Mouse (Mus musculus): Measurements from ENCODE around the gene Ten1. TPM values are rescaled to one million over a fixed set of nuclear protein-coding genes. Genes with fewer than 3 reads are reported as not detected.

Gene Ten1
- polyA plus RNA-seq, 1 experiment from 2014 or later: 60.0 TPM

DNA sequence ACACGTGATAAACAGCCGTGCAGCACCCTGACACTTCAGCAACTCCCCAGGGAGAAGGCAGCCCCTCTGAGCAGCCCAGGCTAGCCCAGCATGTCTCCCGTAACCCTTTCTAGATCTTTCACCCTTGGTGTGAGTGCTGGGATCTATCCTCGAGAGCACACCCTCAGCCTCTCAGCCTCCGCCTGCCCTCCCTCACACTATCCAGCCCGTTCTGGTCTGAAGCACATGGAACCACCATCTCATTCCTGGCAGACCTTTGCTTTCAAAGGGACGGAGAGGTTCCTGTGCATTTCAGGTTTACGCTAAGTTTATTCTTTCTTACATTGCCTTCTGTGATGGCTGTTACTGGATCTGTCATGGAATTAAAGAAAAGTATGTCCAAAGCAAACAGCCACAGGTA lies 45.9 kb downstream of the Ten1 start:
- no peak overlapping the region for H3K4me3 ChIP-seq
- ATAC-seq (ENCODE audit: low FRiP score, low read depth): no peak
- H3K27me3 ChIP-seq: no peaks in the 10 kb centered on the region
- H3K9me3 ChIP-seq: no peaks in the 10 kb centered on the region
- peaks cover 10% of the 10 kb centered on the region; the same call in 1 of the 2 replicates for H3K4me1 ChIP-seq
- no peak overlapping the region for H3K27ac ChIP-seq (replicated peaks)
- WGBS: 93% methylated on average over 8 of the region's 8 CpGs
- H3K36me3 ChIP-seq: peaks cover 64% of the 10 kb centered on the region
- H3K4me2 ChIP-seq (replicated peaks): no peak overlapping the region
- H3K9ac ChIP-seq (replicated peaks): no peak overlapping the region

- Histone ChIP-seq H3K4me1 (peaks cover 6% of the 10 kb centered on the region; the same call in 1 of the 2 replicates), H3K9ac (replicated peaks) (no peak overlapping the region), H3K36me3 (peaks cover 74% of the 10 kb centered on the region), H3K9me3 (no peaks in the 10 kb centered on the region), H3K4me2 (replicated peaks) (no peak overlapping the region), H3K4me3 (no peak overlapping the region), H3K27me3 (no peaks in the 10 kb centered on the region), H3K27ac (replicated peaks) (no peak overlapping the region)
- no peak for ATAC-seq (ENCODE audit: low FRiP score, low read depth)
- WGBS: 77% methylated on average over 6 of the region's 6 CpGs
Observed at GRCm38 (mm10) chr11:116245616-116246015, 47.0 kb downstream of the Ten1 start.

DNA sequence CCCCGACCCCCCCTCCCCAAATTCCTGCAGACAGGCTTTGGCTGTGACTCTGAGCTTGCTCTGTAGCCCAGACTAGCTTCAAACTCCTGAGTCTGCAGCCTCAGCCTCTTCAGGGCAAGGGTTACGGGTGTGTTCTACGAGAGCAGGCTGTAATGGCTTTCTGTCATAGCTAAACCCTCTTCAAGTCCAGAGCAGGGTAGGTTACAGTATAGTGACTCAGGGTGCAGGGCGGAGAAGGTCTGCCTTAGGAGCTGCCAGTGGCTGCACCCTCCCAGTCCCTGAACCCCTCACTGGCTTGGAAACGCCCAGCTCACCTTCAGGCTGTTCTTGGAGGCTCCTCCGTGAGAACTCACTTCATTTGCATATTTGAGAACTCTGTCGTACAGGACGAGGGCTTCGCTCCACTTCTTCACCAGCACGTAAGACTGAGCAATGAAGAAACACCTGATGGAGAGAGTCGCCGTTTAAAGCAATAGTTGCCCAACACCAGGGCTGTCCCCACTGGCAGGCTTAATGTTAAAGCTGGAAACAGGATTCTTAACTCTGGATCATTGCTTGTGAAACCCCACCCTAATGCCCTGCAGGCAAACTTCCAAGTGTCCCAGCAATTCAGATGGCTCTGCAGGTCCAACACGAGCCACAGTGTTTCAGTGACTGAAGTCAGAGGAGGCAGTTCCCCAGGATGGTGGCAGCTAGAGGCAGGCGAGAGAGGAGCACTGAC lies 49.0 kb downstream of the Ten1 start:
- Histone ChIP-seq H3K36me3 (peaks cover 94% of the 10 kb centered on the region), H3K27me3 (no peaks in the 10 kb centered on the region), H3K4me1 (no peaks in the 10 kb centered on the region), H3K27ac (replicated peaks) (no peak overlapping the region), H3K4me3 (no peak overlapping the region), H3K9me3 (no peaks in the 10 kb centered on the region), H3K4me2 (replicated peaks) (no peak overlapping the region), H3K9ac (replicated peaks) (no peak overlapping the region)
- ATAC-seq (ENCODE audit: low FRiP score, low read depth): no peak
- WGBS: 88% methylated on average over 14 of the region's 14 CpGs

DNA sequence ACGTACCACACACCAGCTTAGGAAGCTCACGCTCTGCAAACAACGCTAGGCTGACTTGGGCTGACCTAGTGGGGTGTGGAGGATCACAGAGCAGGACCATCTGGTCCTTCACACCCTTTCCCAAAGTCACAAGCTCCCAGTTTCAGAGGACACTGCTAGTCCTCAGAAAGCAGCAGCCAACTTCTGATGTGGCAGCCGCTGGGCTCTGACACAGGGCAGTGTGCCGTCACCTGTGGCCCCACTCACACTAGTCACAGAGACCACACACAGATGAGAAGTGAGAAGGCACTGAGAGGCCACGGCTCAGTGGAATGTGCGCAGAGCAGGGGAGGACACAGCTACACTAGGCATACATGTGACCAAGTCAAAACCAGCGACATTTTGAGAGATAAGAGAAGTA lies 52.2 kb downstream of the Ten1 start:
- no peak overlapping the region for H3K27ac ChIP-seq (replicated peaks)
- no peak overlapping the region for H3K4me3 ChIP-seq
- no peaks in the 10 kb centered on the region for H3K4me1 ChIP-seq
- H3K9ac ChIP-seq (replicated peaks): no peak overlapping the region
- no peak for ATAC-seq (ENCODE audit: low FRiP score, low read depth)
- H3K36me3 ChIP-seq: peaks cover 95% of the 10 kb centered on the region
- H3K27me3 ChIP-seq: no peaks in the 10 kb centered on the region
- H3K9me3 ChIP-seq: no peaks in the 10 kb centered on the region
- no peak overlapping the region for H3K4me2 ChIP-seq (replicated peaks)
- WGBS: 94% methylated on average over 8 of the region's 8 CpGs

DNA sequence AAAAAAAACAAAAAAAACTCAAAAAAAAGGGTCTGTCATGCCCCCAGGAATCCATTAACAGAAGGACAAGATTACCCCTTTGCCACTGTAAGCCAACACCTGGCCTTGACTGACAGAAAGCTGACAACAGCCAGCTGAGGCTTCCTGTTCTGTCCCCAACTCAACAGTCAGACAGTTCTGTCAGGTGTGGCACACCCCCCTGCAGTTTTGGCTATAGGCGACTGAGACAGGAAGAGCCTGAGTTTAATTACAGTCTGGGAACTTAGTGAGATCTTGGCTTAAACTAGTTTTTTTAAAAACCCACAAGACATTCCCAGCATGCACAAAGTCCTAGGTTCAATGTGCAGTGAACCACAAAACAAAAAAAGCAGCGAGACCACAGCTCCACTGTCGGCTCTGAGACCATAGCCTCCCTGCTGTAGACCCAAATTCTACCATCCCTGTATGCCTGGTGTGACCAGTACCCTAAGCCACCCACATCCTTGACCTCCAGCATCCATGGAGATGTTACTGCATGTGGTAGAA lies 54.5 kb downstream of the Ten1 start:
- Histone ChIP-seq H3K9me3 (no peaks in the 10 kb centered on the region), H3K4me3 (no peak overlapping the region), H3K27me3 (no peaks in the 10 kb centered on the region), H3K4me2 (replicated peaks) (no peak overlapping the region), H3K27ac (replicated peaks) (no peak overlapping the region), H3K9ac (replicated peaks) (no peak overlapping the region), H3K4me1 (no peaks in the 10 kb centered on the region), H3K36me3 (peaks cover 93% of the 10 kb centered on the region)
- WGBS: 82% methylated on average over 3 of the region's 3 CpGs
- no peak for ATAC-seq (ENCODE audit: low FRiP score, low read depth)

DNA sequence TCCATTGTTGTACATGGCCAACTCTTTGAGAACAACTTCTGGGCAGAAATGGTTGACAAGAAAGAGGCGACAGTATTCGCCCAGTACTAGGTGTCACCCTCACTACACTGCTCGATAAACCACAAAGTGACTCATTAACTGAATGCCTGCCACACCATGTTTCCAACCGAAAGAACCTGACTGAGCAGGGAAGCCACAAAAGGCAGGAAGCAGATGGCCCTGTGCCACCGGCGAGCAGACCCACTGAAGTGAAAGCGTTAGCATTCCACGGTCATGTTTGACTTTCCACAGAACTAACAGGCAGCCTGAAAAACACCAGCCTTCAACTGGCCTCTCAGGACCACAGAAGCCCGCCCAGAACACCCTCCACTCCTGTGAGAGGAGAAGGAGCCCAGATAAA lies 56.0 kb downstream of the Ten1 start:
- Histone ChIP-seq H3K27me3 (no peaks in the 10 kb centered on the region), H3K4me1 (no peaks in the 10 kb centered on the region), H3K36me3 (peaks cover 93% of the 10 kb centered on the region), H3K9ac (replicated peaks) (no peak overlapping the region), H3K27ac (replicated peaks) (no peak overlapping the region), H3K4me2 (replicated peaks) (no peak overlapping the region), H3K9me3 (no peaks in the 10 kb centered on the region), H3K4me3 (no peak overlapping the region)
- ATAC-seq (ENCODE audit: low FRiP score, low read depth): no peak
- 95% methylated on average over 9 of the region's 9 CpGs for WGBS

DNA sequence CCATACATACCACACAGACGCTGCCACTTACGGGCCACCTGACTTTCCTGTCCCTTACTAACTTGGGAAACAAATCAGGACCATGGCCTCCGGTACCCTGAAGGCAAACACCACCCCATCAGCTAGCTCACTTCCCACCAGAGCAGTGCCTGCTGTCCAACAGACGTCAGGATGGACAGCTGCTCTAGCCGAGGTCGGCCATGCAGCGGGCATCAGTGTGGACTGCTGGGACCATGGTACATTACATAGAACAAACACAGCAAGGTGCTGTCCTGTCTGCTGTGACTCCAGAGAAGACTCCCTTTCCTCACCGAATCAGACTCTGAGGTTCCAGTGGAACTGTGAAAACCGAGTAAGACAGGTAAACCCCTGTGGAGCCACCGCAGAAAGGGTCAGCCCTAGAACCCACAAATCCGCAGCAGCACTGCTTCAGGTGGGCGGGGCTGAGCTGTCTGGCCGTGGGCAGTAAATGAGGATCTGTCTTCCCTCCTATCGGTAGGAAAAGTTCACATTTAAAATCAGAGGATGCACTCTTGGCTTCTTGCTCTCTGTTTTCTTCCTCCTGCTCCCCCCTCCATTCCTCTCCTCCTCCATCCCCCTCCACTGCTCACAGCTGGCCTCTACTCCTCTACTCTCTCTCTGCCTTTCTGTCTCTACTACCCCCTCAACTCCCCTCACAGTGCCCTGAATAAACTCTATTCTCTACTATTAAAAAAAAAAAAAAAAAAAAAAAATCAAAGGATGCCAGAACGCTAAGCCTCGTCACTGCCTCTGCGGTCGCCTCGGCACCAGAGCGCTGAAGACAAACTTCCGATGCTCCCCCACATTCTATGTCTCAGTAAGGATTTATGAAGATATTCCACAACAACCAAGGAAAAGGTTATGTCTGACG lies 56.7 kb downstream of the Ten1 start:
- Histone ChIP-seq H3K4me2 (replicated peaks) (no peak overlapping the region), H3K9me3 (no peaks in the 10 kb centered on the region), H3K27me3 (no peaks in the 10 kb centered on the region), H3K4me3 (no peak overlapping the region), H3K4me1 (no peaks in the 10 kb centered on the region), H3K9ac (replicated peaks) (no peak overlapping the region), H3K27ac (replicated peaks) (no peak overlapping the region), H3K36me3 (peaks cover 93% of the 10 kb centered on the region)
- ATAC-seq (ENCODE audit: low FRiP score, low read depth): no peak
- WGBS: 89% methylated on average over 22 of the region's 22 CpGs

GRCm38 (mm10) chr11:116255982-116256675 lies 57.5 kb downstream of the Ten1 start:
- no peak overlapping the region for H3K4me2 ChIP-seq (replicated peaks)
- peaks cover 93% of the 10 kb centered on the region for H3K36me3 ChIP-seq
- WGBS: 93% methylated on average over 9 of the region's 9 CpGs
- ATAC-seq (ENCODE audit: low FRiP score, low read depth): no peak
- no peaks in the 10 kb centered on the region for H3K4me1 ChIP-seq
- H3K27me3 ChIP-seq: no peaks in the 10 kb centered on the region
- no peak overlapping the region for H3K27ac ChIP-seq (replicated peaks)
- H3K4me3 ChIP-seq: no peak overlapping the region
- no peak overlapping the region for H3K9ac ChIP-seq (replicated peaks)
- no peaks in the 10 kb centered on the region for H3K9me3 ChIP-seq

- WGBS: 97% methylated on average over 8 of the region's 8 CpGs
- Histone ChIP-seq H3K4me1 (no peaks in the 10 kb centered on the region), H3K9me3 (no peaks in the 10 kb centered on the region), H3K36me3 (peaks cover 96% of the 10 kb centered on the region), H3K27ac (replicated peaks) (no peak overlapping the region), H3K9ac (replicated peaks) (no peak overlapping the region), H3K4me2 (replicated peaks) (no peak overlapping the region), H3K4me3 (no peak overlapping the region), H3K27me3 (no peaks in the 10 kb centered on the region)
- ATAC-seq (ENCODE audit: low FRiP score, low read depth): no peak
Observed at GRCm38 (mm10) chr11:116259461-116259860, 60.8 kb downstream of the Ten1 start.

- Histone ChIP-seq H3K9ac (replicated peaks) (no peak overlapping the region), H3K4me1 (no peaks in the 10 kb centered on the region), H3K36me3 (peaks cover 94% of the 10 kb centered on the region), H3K27me3 (no peaks in the 10 kb centered on the region), H3K4me2 (replicated peaks) (no peak overlapping the region), H3K27ac (replicated peaks) (no peak overlapping the region), H3K4me3 (no peak overlapping the region), H3K9me3 (no peaks in the 10 kb centered on the region)
- WGBS: 97% methylated on average over 7 of the region's 7 CpGs
- ATAC-seq (ENCODE audit: low FRiP score, low read depth): no peak
Observed at GRCm38 (mm10) chr11:116260259-116260658, 61.6 kb downstream of the Ten1 start.
